Mouse (Mus musculus): Measurements from ENCODE around the gene Arsa.

Gene Arsa

DNA sequence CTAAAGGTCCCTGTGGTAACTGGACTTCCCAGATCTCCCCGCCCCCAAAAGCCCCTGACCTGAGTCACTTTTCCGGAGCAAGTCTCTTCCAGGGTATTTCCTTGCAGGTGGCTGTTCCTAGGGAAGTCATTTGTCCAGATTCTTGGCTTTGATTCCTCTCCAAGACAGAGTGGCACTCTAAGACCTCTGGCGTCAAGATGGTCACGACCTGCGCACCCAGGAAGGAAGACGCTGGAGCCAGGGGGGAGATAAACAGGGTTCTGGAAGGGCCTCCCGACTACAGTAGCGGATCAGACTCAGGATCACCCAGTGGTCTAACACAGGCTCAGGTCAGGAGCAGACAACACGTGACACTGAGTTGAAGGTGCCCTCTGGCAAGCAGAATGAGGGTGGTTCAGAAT lies at the start of gene Arsa:
Gene Arsa (minus strand): TSS at position 335 of the 401 bp plus-strand sequence.
- no peak for DNase-seq

DNA sequence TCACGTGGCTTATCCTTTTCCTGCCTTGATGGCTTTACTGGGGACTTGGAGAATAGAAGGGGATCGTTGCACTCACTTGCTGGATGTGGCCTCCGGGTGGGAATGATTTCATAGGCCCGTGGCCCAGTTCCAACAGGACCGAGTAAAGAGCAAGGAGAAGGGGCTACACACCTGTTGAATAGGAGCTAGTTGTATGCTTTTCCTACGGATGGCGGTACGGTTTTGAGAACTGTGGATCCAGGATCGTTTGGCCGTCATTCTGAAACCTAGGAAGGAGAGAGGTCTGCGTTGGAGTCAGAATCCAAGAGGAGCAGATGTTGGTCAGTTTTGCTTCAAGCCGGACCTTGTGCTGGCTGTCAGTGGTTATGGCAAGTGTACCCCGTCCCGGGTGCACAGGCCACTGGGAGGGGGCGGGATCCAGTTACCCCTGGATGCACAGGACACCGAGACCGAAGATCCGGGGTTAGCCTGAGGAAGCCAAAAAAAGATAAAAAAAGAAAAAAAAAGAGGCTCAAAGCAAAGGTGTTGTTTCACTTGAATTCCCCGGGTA lies 49.6 kb upstream of the Arsa start:
- no peak for DNase-seq

DNA sequence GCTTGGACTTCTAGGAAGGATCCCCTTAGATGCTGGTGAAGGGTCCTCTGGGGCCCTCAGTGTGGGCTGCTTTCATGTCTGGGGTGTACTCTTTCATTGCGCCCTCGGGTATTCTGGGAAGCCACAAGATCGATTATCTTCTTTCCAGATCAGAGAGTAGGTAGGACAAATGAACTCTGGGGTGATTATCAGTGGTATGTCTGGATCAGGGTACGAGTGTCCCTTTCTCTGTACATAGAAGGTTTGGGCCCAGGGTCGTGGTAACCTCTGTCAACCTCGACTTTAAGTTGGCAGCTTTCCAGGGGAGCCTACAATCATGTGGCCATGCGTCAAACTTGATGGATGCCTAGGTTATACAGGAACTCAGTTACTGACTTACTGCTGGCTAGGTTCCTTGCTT lies 48.7 kb upstream of the Arsa start:
- no peak for DNase-seq

DNA sequence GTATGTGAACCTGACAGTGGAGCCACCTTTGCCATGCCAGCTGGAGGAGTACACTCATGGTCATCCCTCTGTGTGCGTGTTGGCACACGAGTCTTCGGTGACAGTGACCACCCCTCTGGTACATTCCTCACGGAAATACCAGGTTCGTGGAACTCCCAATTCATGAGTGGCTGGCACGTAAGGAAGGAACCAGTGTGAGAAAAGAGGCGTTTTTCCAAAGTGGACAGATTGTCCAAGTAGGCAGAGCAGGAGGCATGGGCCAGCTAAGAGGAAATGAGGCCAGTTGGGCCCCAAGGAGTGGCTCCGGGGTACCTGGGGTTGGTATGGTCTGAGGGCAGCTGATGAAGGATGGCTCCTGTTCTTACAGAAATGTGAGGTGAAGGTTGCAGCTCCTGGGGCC lies 48.2 kb upstream of the Arsa start:
- no peak for DNase-seq

DNA sequence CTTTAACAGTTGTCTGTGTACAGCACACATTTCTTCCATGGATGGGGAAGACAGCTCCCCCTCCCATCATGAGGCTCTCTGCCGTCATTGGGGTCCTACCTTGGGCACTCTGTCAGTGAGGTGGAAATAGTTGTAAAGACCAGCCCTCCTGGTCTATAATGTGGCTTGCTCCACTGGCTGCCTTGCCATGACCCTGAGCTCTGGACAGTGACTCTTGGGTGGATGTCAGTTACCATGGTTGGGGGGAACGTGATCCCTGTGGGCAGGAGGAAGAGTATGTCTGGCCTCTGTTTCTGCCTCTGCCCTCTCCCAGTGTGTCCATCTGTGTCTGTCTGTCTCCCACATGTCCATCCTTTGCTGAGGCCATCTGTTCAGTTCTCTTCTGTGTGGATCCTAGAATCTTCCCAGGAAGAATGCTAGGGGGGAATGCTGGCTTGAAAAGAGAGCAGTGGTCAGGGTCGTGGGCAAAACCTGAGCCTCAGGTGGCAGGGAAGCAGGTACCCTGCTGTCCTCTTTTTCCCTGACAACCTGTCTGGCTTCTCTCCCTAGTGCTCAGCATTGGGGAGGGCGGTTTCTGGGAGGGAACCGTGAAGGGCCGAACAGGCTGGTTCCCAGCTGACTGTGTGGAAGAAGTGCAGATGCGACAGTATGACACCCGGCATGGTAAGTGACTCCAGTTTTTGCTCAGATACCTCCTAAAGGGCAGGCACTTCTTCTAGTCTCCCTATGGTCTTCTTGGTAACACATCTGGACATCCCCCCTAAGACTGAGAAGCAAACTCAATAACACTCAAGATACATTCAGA lies 47.6 kb upstream of the Arsa start:
- DNase-seq = no peak

DNA sequence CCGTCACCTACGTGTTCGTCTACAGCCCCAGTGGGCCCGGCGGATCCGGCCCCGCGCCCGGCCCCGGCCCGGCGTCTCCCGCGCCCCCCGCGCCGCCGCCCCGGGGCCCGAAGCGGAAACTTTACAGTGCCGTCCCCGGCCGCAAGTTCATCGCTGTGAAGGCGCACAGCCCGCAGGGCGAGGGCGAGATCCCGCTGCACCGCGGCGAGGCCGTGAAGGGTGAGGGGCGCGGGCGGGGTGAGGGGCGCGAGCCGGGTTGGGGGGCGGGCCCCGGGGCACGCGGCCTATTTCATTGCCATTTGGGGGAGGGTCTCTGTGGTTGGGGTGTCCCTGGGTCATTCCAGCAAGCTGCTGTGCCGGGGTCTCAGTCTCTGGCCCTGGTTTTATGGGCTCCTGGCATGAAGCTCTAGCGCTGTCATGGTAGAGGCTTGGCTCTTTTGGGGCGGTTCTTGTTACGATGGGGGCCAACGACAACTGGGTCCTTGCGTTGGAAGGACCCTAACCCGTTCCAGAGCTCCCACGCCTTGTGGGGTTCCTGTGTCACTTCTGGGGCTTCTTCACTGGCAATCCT lies 46.9 kb upstream of the Arsa start:
- DNase-seq = no peak

DNA sequence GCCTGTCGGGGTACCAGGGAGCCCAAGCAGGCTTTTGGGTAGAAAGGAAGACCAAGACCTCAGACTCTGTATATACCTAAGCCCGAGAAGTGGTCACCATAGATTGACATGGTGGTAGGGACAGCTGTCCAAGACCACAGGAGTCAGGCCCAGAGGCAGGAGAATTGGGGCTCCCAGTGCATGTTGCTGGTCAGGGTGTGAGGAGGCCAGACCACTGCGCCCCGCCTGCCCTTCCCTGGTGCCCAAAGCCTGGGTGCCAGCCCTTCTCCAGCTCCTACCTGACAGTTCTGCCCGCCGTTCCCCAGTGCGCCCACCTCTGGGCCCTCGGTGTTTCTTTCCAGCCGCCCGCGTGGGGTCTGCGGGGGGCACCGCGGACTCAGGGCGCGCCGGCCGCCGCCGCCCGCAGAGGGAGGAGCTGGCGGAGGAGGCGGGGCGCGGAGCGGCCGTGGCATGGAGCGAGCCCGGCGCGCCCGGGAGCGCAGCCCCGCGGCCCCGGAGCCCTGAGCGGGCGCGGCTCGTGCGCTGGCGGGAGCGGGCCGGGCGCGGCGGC lies 46.1 kb upstream of the Arsa start:
- no peak for DNase-seq

DNA sequence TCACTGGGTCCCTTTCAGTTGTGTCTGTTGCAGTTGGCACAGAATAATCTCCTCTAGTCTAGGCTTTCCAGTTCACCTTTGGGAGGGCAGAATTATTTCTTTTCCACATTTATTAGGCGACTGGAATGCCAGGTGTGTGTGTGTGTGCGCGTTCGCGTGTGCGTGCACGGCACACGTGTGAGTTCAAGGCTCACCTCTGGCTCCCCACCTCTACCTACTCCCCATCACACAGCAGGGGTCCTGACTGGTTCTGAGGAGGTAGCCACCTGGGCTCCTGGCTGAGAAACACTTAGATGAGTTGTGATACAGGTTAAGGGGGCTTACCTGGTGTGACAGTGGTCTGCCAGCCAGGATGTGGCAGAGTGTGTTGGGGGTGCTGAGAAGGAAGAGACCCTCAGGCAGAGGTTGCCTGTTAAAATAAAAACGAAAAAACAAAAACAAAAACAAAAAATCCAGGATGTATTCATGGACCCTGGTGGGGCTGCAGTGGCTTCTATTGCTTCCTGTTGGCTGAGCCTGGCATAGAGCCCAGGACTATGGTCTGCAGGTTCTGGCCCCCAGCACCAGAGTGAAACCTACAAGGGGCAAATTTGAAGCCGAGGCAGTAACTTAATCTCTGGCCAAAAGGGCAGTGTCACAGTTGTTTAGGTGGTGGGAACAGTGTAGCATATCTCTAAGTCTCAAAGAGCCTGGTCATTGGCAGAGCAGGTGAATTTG lies 45.5 kb upstream of the Arsa start:
- DNase-seq = no peak

DNA sequence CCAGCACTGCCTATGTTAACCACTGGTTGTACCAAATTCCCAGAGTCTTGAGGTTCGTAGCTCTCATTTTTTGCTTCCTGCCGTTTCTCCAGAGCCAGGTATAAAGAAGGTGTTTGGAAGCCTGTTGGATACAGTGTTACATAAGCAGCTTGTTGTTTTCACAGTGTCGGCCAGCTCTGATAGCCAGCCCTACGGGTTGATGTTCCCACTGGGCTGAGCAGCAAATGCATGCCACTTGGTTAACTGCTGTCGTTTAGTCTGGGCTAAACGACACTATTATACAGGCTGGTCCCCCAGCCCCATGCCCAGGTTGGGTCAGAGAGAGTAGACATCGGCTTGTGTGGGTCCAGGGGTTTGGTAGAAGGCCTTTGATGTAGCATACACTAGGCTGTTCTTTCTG lies 44.7 kb upstream of the Arsa start:
- DNase-seq = no peak

DNA sequence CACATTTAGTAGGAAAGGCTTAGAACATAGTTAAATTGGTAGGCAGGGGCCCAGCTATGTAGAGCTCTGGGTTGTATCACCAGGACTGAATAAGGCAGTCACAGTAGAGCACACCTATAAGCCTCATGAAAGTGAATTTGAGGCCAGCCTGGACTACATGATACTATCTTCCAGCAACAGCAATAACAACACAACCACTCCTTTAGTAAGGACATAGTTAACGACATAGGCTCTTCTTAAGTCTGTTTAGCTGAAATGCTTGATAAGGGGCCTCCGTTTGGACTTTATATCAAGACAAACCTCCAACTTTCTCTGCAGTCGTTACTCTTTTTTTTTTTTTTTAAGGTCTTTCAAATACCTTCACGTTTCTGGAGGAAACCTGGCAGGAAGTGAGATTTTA lies 35.5 kb upstream of the Arsa start:
- DNase-seq = no peak

DNA sequence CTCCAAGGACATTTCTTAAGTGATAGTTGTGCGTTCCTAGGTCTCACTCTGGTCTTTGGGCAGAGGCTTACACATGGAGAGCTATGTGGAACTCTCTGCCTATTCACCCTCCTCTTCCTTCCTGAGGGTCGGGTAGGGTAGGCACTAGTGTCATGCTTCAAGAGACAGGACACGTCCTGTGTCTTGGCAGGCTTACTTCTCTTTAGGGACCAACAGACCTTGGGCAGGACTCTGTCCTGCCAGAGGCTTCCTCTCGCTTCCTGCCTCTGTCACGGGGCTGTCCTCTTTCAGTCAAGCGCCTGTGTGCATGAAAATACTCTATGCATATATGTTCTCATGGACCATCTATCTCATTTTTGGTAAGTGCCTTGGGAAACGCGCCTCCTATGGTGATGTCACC lies 30.5 kb upstream of the Arsa start:
- DNase-seq = no peak

DNA sequence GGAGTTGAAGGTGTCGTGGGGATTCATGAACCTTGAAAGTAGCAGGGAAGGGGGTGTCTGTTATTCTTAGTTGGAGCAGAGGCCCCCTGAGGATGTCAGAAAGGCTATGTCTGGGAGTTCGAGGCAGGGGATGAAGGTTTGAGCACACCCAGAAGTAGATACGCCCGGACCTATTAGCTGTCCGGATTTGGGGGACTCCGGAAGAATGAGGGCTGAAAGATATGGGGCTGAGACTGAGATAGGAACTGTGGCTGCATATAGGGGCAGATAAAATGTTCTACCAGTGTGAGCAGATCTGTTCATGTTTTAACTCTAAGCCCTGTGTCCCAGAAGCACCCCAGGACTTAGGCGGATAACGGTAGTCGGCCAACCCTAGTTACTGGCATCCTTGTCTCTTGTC lies 27.6 kb upstream of the Arsa start:
- DNase-seq = no peak

DNA sequence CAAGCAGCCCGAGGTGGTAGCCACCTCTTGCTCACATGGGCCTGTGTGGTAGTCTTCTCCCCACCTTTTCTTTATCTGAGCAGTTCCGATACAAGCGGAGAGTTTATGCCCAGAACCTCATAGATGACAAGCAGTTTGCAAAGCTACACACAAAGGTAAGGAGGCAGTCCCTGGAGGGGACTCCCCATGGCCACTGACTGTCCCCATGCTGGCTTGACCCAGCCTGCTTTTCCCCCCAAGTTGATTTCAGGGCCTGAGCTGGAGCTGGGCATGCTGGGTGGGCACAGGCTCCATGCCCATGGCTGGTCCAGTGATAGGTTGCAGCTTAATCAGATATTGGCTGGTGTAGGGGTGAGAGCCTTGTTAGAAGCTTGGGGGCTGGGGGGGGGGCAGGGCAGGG lies 24.1 kb upstream of the Arsa start:
- DNase-seq = no peak

DNA sequence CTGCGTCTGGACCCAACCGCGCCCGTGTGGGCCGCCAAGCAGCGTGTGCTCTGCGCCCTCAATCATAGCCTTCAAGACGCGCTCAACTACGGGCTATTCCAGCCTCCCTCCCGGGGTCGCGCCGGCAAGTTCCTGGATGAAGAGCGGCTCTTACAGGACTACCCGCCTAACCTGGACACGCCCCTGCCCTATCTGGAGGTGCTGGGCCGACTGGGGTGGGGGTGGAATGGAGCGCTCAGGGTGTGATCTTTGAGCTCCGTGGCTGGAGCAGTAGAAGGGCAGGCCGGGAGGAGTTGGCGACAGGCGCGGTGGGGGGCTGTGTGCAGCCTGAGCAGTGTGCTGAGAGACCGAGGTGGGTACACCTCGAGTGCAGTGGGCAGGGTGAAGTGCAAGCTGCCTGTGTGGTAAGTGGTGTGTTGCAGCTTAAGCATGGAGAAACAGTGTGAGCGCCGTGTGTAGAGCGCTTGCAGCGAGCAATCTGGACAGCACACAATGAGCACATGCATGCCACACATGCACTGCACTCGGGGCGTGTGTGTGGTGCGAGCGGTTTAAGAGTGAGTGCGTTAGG lies 23.1 kb upstream of the Arsa start:
- no peak for DNase-seq

DNA sequence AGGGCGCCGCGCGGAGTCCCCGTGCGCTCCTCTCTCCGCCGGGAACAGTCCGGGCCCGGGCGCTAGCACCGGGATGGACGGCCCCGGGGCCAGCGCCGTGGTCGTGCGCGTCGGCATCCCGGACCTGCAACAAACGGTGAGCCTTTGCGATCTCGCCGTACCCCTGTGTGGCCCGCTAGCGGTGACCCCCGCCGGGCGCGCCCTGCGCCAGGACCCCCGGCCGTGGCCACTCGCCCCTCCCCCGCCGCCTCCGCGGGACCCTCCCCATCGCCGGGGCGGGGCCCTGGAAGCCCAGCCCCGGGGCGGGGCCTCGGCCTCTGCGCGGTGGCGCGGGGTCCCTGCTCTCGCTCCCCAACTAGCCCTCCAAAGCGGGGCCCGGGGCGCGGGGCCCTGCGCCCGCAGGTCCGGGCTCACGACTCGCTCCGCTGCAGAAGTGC lies 22.6 kb upstream of the Arsa start:
- DNase-seq = peak; percentile 66

DNA sequence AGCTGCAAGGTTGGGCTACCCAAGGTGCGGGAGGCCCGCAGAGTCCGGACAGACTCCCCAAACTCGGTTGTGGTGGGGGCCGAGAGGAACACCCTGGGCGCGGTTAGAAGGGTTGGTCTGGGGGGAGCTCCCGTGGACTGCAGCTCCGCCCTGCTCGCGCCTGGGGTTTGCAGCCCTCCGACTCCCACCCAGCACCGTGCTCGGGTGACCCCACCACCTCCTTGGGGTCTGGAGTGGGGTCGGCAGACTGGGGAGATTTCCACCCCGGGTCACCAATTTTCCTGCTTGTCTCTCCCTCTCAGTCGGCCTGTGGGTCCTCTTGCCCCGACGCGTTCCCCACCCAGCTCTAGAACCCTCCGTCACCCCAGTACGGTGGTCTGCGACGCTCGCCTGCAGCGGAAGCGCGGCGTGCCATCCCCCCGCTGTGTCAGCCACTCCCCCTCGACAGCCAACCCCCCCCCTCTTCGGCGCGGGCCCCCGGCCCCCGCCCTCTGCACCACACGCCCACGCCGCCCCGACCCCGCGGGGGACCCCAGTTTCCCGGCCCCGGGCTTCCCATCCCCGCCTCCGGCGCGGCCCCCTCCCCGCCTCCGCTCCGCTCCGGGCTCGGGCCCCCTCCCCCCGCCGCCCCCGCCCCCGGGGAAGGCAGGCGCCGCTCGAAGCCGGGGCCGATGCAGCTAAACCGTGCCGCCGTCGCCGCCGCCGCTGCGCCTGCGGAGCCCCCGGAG lies 21.9 kb upstream of the Arsa start, which contains the start of gene Shank3:
Gene Shank3 (plus strand): TSS at position 663 of the 728 bp plus-strand sequence.
- peak; percentile 71 for DNase-seq

DNA sequence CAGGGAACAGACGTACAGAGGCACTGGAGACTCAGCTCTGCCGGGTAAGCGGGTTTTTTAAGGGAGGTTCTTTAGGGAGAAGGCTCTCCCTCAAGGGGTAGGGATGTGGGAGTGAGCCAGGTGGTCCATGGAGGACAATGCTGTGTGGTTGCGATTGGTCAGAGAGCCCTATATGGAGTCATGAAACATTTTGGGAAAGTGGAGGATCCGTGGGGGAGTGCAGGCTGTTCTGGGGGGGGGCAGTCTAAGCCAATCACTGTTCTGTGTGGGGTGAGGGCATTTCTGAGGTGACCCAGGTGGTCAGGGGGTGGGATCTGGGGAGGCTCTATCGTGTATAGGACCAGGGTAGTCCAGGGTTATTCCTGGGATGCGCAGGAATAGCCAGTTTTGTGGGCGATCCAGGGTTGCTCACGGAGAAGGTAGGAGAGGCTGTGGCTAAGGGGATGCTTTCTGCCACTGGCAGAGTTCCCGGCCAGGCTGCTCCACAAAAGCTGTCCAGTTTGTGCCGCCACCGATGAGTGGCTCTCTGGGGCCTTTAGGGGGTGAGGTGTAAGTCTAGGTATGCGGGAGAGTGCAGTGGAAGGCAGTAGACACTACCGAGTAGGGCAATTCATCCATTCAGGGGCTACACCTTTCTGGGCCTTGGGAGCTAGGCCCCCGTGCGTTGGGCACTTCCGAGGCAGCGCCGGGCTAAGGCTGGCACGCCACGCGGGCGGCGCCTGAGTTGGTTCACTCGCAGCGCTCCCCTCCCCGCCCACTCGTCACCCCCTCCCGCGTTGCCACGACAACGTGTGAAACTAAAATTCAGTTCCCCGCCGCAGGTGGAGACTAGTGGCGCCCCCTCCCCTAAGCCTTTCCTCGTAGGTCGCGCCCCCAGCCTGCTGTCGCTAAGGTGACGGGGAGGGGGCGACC lies 21.1 kb upstream of the Arsa start:
- peak; percentile 81 for DNase-seq

DNA sequence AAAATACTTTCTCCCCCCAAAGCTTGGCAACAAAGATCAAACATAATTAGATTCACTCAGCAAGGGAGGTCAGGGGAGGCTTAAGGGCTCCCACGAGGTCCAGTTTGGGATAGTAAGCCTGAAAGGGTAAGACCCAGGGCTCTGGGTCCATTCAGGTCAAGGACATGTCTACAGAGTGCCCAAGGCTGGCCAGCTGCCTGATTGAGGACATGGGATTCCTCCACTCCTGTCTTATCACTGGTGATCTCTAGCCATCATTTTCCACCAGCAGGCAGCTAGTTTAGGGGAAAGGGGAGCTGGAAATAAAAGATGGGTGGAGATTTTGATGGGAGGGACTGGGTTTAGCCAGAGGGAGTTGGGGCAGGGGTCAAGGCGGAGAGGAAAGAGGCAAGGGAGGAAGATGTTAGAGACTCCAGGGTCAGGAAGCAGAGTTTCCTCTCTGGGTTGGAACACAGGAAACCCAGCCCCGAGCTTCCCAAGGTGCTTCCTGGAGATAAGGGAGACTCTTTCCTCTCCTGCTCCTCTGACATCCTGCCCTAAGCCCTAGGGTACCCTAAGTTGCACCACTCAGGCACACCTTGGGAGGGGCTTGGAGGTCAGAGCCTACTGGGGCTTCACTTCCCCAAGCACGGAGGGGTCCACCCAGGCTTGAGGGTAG lies 20.3 kb upstream of the Arsa start:
- DNase-seq = no peak

DNA sequence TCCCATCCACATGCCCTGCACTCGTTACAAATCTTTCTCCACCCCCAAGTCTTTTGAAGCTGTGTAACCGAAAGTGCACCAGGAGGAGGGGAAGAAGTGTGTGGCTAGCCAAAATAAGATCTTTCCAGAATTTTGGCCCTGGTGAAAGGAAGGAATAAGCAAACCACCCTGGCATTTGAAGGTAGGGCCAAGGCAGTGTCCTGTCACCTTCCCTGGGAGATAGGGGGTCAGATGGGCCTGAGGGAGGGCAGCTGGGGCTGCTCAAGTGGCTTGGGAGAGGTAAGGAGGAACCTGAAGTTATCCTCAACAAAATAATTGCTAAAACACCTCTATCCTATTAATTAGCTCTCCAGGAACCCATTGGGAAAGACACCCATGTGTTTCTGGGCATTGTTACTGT lies 19.6 kb upstream of the Arsa start:
- no peak for DNase-seq

DNA sequence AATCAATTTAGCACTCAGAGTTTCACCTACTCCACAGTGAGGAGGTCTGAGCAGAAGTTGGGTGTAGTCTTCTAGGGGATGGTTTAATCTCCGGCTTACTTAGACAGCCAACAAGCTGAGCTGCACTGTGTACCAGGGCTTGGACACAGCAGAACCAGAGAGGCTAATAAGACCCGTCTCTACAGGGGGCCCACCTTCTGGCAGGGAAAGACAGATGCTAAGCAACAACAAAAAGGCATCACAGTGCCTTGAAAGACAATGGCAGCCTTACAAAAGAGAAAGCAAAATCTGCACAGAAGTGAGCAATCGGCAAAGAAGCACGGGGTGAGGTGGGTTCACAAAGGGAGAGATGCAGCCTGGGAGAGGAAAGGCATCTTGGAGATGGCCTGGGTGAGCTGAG lies 18.9 kb upstream of the Arsa start:
- no peak for DNase-seq

DNA sequence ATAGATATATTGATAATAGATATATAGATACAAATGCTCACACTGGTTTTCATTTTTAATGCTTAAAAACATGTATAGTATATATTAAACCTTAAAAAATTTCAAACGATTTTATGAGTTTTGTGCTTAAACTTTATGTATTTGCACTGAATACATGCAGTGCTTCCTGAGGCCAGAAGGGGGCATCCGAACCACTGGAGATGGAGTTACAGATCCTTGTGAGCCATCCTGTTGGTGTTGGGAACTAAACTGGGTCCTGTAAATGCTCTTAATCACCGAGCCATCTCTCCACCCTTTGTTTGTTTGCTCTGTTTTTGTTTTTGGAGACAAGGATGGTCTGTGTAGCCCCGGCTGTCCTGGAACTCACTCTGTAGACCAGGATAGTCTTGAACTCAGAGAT lies 17.7 kb upstream of the Arsa start:
- DNase-seq = no peak
